Comparison of ENCODE assay signal across 7 mouse cellular contexts in genomic region chr5:66423909-66424308, GRCm38 (mm10).
DNase-seq lines count a peak whose midpoint lies in the region; ATAC-seq and TF ChIP-seq lines count a peak whose summit lies in the region.

No protein-coding gene starts in this region.

- no peak for TF ChIP-seq POLR2A in kidney, adult 2 months (IDR thresholded peaks at IDR 0.05; ENCODE audit: low read depth, low read length)
- TF ChIP-seq POLR2A in CH12.LX (IDR thresholded peaks at IDR 0.05; ENCODE audit: low read depth, low read length) = no peak

- H3K4me3 ChIP-seq in kidney, adult 2 months (ENCODE audit: insufficient read depth, low read depth, low read length) = no peak overlapping the region
- H3K4me3 ChIP-seq in kidney, embryonic 16.5 days (ENCODE audit: low read length) = no peak overlapping the region
- no peak overlapping the region for H3K4me3 ChIP-seq in CH12.LX (replicated peaks in 1 of 3; ENCODE audit: low read depth in 2 of 3, low read length in 2 of 3, poor library complexity in 1 of 3)

- no peaks in the 10 kb centered on the region for H3K27me3 ChIP-seq in kidney, adult 2 months (replicated peaks; ENCODE audit: control insufficient read depth, insufficient read depth, low read length)
- no peaks in the 10 kb centered on the region for H3K27me3 ChIP-seq in kidney, embryonic 16.5 days (ENCODE audit: insufficient read depth, low read length)
- H3K27me3 ChIP-seq in CH12.LX (replicated peaks) = no peaks in the 10 kb centered on the region

- no peak for ATAC-seq in kidney, embryonic 16.5 days (ENCODE audit: low FRiP score, low TSS enrichment)

- intact Hi-C loops in left cerebral cortex, postnatal 4 days (cut with DNase I) = loop anchor here (10.0 kb wide), 1 partner anchor 191 kb away; the partner anchor contains the start of gene Apbb2

- no peak for TF ChIP-seq EP300 in CH12.LX (IDR thresholded peaks at IDR 0.05; ENCODE audit: low read length)

- in situ Hi-C loops in CH12.LX (cut with MboI; ENCODE audit: low pct_ligation_motif_present, low pct_unique_long_range_greater_than_20kb, low sequenced_read_pairs) = loop anchor here (25.0 kb wide), 1 partner anchor 238 kb away; no protein-coding TSS in a partner anchor

- H3K9ac ChIP-seq in kidney, embryonic 16.5 days (replicated peaks; ENCODE audit: low read length) = no peak overlapping the region
- no peak overlapping the region for H3K9ac ChIP-seq in CH12.LX (ENCODE audit: insufficient read depth, low read depth)

- peak; percentile 55 for TF ChIP-seq RAD21 in CH12.LX (IDR thresholded peaks at IDR 0.05; ENCODE audit: low read depth, low read length)

- H3K4me2 ChIP-seq in kidney, embryonic 16.5 days (replicated peaks; ENCODE audit: low read depth, low read length) = no peak overlapping the region
- H3K4me2 ChIP-seq in CH12.LX (ENCODE audit: insufficient read depth, low read depth, poor library complexity, severe bottlenecking) = no peak overlapping the region

- dilution Hi-C loops in CH12.LX (cut with MboI; ENCODE audit: extremely low pct_ligation_motif_present, extremely low pct_unique_long_range_greater_than_20kb, low sequenced_read_pairs) = no loop called here

- no peak for TF ChIP-seq CTCF in kidney, adult 2 months (conservative IDR thresholded peaks at IDR 0.05; ENCODE audit: insufficient read depth, insufficient read length, low read depth, low read length)
- peak; percentile 49 to 73 for TF ChIP-seq CTCF in CH12.LX (conservative IDR thresholded peaks at IDR 0.05 in 1 of 2, IDR thresholded peaks at IDR 0.05 in 1 of 2; ENCODE audit: low read depth in 2 of 2, low read length in 2 of 2)

- H3K27ac ChIP-seq in kidney, adult 2 months (ENCODE audit: insufficient read depth, low read depth, low read length) = no peak overlapping the region
- H3K27ac ChIP-seq in kidney, embryonic 16.5 days (ENCODE audit: low read length) = no peak overlapping the region
- H3K27ac ChIP-seq in CH12.LX (ENCODE audit: insufficient read depth, low read depth) = no peak overlapping the region

- no peaks in the 10 kb centered on the region for H3K4me1 ChIP-seq in kidney, adult 2 months (ENCODE audit: control insufficient read depth, insufficient read depth, low read length)
- H3K4me1 ChIP-seq in kidney, embryonic 16.5 days (ENCODE audit: insufficient read depth, low read length) = no peaks in the 10 kb centered on the region
- no peaks in the 10 kb centered on the region for H3K4me1 ChIP-seq in CH12.LX (ENCODE audit: control insufficient read depth in 1 of 2, insufficient read depth in 2 of 2)

- no peaks in the 10 kb centered on the region for H3K9me3 ChIP-seq in kidney, embryonic 16.5 days (ENCODE audit: low read length)
- no peaks in the 10 kb centered on the region for H3K9me3 ChIP-seq in CH12.LX (replicated peaks; ENCODE audit: low read length)

- no peaks in the 10 kb centered on the region for H3K79me2 ChIP-seq in CH12.LX (replicated peaks; ENCODE audit: control insufficient read depth, extremely low read depth, insufficient read depth, poor library complexity, severe bottlenecking)

- no peaks in the 10 kb centered on the region for H3K36me3 ChIP-seq in kidney, adult 2 months (ENCODE audit: control insufficient read depth, insufficient read depth, low read length)
- no peaks in the 10 kb centered on the region for H3K36me3 ChIP-seq in kidney, embryonic 16.5 days (ENCODE audit: insufficient read depth, low read length)
- H3K36me3 ChIP-seq in CH12.LX (replicated peaks in 1 of 2; ENCODE audit: control insufficient read depth in 1 of 2, insufficient read depth in 1 of 2, low read length in 1 of 2) = no peaks in the 10 kb centered on the region

- WGBS in kidney, adult 2 months = 59% methylated on average over 4 of the region's 4 CpGs
- 70% methylated on average over 4 of the region's 4 CpGs for WGBS in kidney, embryonic 16.5 days

- DNase-seq in kidney, adult 2 months = peak; percentile 61
- peak; percentile 23 for DNase-seq in CH12.LX (ENCODE audit: extremely low read depth)
- peak; percentile 60 for DNase-seq in adipocyte (ENCODE audit: low spot score)
- DNase-seq in layer of hippocampus, adult 9-10 months (ENCODE audit: low spot score) = peak; percentile 50
- no peak for DNase-seq in Muller cell, postnatal 12 days (ENCODE audit: inconsistent ontology term)
- DNase-seq in left cerebral cortex, postnatal 4 days = no peak

TF ChIP-seq in CH12.LX, 34 proteins besides CTCF, POLR2A, EP300 and RAD21:
- TF ChIP-seq MAX (IDR thresholded peaks at IDR 0.05; ENCODE audit: low read length) = no peak
- peak; percentile 68 for TF ChIP-seq SMC3 (IDR thresholded peaks at IDR 0.05; ENCODE audit: low read depth, low read length)
TF ChIP-seq in CH12.LX: peak in this region for 1.

Comparison
In these comparisons a context has a peak if more than half of its experiments do, and no peak if none do; other contexts are left out.
1. DNase-seq: peak in kidney, adult 2 months (single experiment), CH12.LX (single experiment), adipocyte (single experiment) and layer of hippocampus, adult 9-10 months (single experiment); none in Muller cell, postnatal 12 days (single experiment) and left cerebral cortex, postnatal 4 days (single experiment).